Mouse (Mus musculus) megakaryocyte, embryonic 14.5 days (primary cell): Measurements from ENCODE around the gene Atp10a.

Experiments
- FLI1 ChIP-seq: IDR thresholded peaks from 2 replicates; pipeline ENCODE4 v1.6.1; 2012; ENCODE audit warnings: low read length, inconsistent platforms, mixed read lengths
- GATA1 ChIP-seq: IDR thresholded peaks from 3 replicates; pipeline ENCODE4 v1.6.1; 2012; ENCODE audit warnings: mixed read lengths, low read length, inconsistent platforms, borderline replicate concordance

GRCm38 (mm10) chr7:58730831-58731230 lies 74.9 kb downstream of the Atp10a start:
- TF ChIP-seq GATA1: no peak
- no peak for TF ChIP-seq FLI1
